Mouse (Mus musculus) E14TG2a.4 (cell line): ENCODE results near the gene Agmo.

Source experiments
- H3K27me3 ChIP-seq: 2 replicates; pipeline ENCODE4 v1.6.1; 2014; ENCODE audit warnings: low read length, control low read depth; ENCODE audit not compliant: insufficient read depth
- H3K36me3 ChIP-seq: 2 replicates; pipeline ENCODE4 v1.6.1; 2014; ENCODE audit warnings: low read length, control low read depth; ENCODE audit not compliant: insufficient read depth
- H3K4me1 ChIP-seq: replicated peaks from 2 replicates; pipeline ENCODE4 v1.6.1; 2014; ENCODE audit warnings: low read depth, low read length, control low read depth
- H3K4me3 ChIP-seq: replicated peaks from 2 replicates; pipeline ENCODE4 v1.5.1; 2014; ENCODE audit warnings: mild to moderate bottlenecking, low read length
- H3K9me3 ChIP-seq: 2 replicates; pipeline ENCODE4 v1.6.1; 2014; ENCODE audit warnings: low read length, control low read depth
- CTCF ChIP-seq: conservative IDR thresholded peaks from 2 replicates; pipeline ENCODE4 v1.5.1; 2014; ENCODE audit warnings: low read length
- NANOG ChIP-seq: IDR thresholded peaks from 2 replicates; pipeline ENCODE4 v1.6.1; 2014; ENCODE audit warnings: borderline replicate concordance, low read length, mixed read lengths
- POU5F1 ChIP-seq: IDR thresholded peaks from 2 replicates; pipeline ENCODE4 v1.6.1; 2014; ENCODE audit warnings: low read length, borderline replicate concordance

Gene Agmo

GRCm38 (mm10) chr12:37565882-37566596 lies 324.6 kb downstream of the Agmo start:
- H3K4me1 ChIP-seq = no peaks in the 10 kb centered on the region

GRCm38 (mm10) chr12:37571922-37572321 lies 330.5 kb downstream of the Agmo start:
- Histone ChIP-seq H3K27me3 (no peaks in the 10 kb centered on the region), H3K36me3 (no peaks in the 10 kb centered on the region), H3K4me3 (no peak overlapping the region), H3K4me1 (no peaks in the 10 kb centered on the region), H3K9me3 (no peaks in the 10 kb centered on the region)
- no peak for TF ChIP-seq POU5F1
- no peak for TF ChIP-seq NANOG
- TF ChIP-seq CTCF = no peak

More at GRCm38 (mm10) chr12:37565882-37566596, 324.6 kb downstream of the Agmo start:
- no peaks in the 10 kb centered on the region for H3K9me3 ChIP-seq
- no peak for TF ChIP-seq CTCF
- no peak for TF ChIP-seq NANOG
- TF ChIP-seq POU5F1 = no peak
- H3K4me3 ChIP-seq = no peak overlapping the region
- H3K36me3 ChIP-seq = no peaks in the 10 kb centered on the region
- no peaks in the 10 kb centered on the region for H3K27me3 ChIP-seq

- no peaks in the 10 kb centered on the region for H3K27me3 ChIP-seq
- H3K4me1 ChIP-seq = no peaks in the 10 kb centered on the region
- no peaks in the 10 kb centered on the region for H3K36me3 ChIP-seq
- no peak overlapping the region for H3K4me3 ChIP-seq
- TF ChIP-seq NANOG = no peak
- no peaks in the 10 kb centered on the region for H3K9me3 ChIP-seq
Observed at GRCm38 (mm10) chr12:37582777-37583176, 341.3 kb downstream of the Agmo start.

- H3K4me1 ChIP-seq = no peaks in the 10 kb centered on the region
- TF ChIP-seq NANOG = no peak
- TF ChIP-seq CTCF = no peak
- TF ChIP-seq POU5F1 = no peak
- H3K4me3 ChIP-seq = no peak overlapping the region
- no peaks in the 10 kb centered on the region for H3K9me3 ChIP-seq
- H3K36me3 ChIP-seq = no peaks in the 10 kb centered on the region
- H3K27me3 ChIP-seq = no peaks in the 10 kb centered on the region
Observed at GRCm38 (mm10) chr12:37592853-37593252, 351.4 kb downstream of the Agmo start.

- H3K4me1 ChIP-seq = no peaks in the 10 kb centered on the region
- TF ChIP-seq POU5F1 (no peak), NANOG (no peak), CTCF (no peak)
- H3K27me3 ChIP-seq = no peaks in the 10 kb centered on the region
- no peaks in the 10 kb centered on the region for H3K9me3 ChIP-seq
- no peaks in the 10 kb centered on the region for H3K36me3 ChIP-seq
- H3K4me3 ChIP-seq = no peak overlapping the region
Observed at GRCm38 (mm10) chr12:37612837-37613236, 371.4 kb downstream of the Agmo start.

GRCm38 (mm10) chr12:37614769-37615168 lies 373.3 kb downstream of the Agmo start:
- H3K36me3 ChIP-seq = no peaks in the 10 kb centered on the region
- H3K4me1 ChIP-seq = no peaks in the 10 kb centered on the region
- no peaks in the 10 kb centered on the region for H3K27me3 ChIP-seq
- H3K9me3 ChIP-seq = no peaks in the 10 kb centered on the region
- TF ChIP-seq NANOG (no peak), CTCF (no peak), POU5F1 (no peak)
- H3K4me3 ChIP-seq = no peak overlapping the region

- no peak overlapping the region for H3K4me3 ChIP-seq
- H3K27me3 ChIP-seq = no peaks in the 10 kb centered on the region
- no peak for TF ChIP-seq POU5F1
- TF ChIP-seq CTCF = no peak
- no peak for TF ChIP-seq NANOG
- H3K4me1 ChIP-seq = no peaks in the 10 kb centered on the region
- no peaks in the 10 kb centered on the region for H3K36me3 ChIP-seq
- no peaks in the 10 kb centered on the region for H3K9me3 ChIP-seq
Observed at GRCm38 (mm10) chr12:37624078-37624477, 382.6 kb downstream of the Agmo start.
